Mouse (Mus musculus): ENCODE results near the gene Tmem52.
A peak's percentile ranks its signal among the peaks of the same experiment; 100 is the strongest.
"Not testable (repeated sequence)": the region's sequence is repeated elsewhere in the genome, so short reads cannot be mapped to it uniquely, and the experiment has no call there.

Gene Tmem52

DNA sequence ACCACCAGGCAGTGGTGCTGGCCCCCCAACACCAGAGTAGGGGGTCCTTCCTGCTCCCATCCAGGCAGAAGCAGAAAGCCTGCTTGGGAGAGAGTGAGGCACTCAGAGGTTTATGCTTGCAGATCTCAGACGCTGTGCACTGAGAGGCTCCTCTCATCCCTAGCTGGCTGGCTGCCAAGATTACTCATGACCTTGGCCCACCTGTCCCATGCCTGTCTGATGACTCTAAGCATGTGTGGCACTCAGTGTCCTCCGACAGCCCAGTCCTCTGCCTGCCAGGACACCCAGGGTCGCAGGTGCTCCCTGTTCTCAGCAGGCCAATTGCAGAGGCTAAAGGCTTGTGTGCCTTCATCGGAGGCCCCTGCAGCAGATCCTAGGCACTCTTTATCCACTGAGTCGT is 4.4 kb downstream of the Tmem52 start:
- no peak for DNase-seq

DNA sequence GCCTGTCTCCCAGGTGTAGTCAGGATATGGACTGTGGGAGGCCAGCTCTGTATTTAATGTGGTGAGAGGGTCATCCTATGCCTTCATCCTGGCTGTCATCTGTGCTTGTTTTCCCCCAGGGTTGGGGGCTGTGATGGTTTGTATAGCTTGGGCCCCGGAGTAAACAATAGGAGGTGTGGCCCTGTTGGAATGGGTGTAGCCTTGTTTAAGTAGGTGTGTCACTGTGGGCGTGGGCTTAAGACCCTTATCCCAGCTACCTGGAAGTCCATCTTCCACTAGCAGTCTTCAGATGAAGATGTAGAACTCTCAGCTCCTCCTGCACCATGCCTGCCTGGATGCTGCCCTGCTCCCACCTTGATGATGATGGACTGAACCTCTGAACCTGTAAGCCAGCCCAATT is 4.9 kb downstream of the Tmem52 start:
- not testable (repeated sequence) for DNase-seq

DNA sequence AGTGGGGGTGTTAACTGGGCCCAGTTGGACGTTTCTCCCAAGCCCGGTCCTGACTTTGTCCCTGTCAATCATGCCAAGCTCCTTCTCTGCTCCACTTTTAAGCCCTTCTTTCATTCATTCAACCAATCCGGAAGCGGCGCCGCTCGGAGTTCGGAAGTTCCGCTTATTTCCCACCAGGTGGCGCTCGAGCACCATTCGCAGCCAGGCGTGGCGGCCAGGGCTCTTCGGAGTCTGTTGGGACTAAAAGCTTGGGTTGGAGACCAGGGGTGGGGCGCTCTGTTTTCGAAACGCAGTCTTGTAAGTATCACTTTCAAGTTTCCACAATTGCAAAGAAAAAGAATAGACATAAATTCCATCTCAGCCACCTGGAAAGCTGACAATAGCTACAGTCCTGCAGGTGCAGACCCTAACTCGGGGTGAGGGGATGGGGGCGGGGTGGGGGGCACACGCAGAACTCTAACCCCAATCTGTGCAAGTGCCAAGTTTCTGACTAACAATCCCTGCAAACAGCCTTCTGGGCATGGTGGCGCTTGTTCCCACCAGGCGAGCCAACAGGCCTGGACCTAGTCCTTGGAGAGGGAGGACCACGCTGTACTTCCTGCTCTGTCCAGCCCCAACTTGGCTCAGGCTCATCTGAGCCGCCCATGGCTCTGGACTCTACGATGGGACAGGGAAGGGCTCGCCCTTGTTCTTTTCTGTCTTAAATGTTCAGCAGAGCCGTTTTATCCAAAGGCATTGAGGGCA is 12.6 kb downstream of the Tmem52 start:
- peak; percentile 77 for DNase-seq

DNA sequence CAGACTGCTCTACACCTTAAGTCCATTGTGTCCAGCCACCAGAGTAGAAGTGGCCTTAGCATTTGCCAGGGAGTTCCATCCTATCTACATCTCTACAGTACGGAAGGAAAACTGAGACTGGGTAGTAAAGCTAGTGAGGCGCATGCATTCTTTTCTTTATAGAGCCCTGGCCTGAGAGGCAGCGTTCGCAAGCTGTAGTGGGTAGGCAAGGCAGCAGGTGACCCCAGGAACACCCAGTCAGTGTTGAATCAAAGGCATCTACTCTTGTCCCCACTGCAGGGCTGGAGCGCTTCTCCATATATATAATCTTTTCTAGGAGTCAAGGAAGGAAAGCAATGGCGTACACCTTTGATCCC is 13.2 kb downstream of the Tmem52 start:
- DNase-seq = no peak

- no peak for DNase-seq
These were observed 14.0 kb downstream of the Tmem52 start for GRCm38 (mm10) chr4:155482733-155483540.

DNA sequence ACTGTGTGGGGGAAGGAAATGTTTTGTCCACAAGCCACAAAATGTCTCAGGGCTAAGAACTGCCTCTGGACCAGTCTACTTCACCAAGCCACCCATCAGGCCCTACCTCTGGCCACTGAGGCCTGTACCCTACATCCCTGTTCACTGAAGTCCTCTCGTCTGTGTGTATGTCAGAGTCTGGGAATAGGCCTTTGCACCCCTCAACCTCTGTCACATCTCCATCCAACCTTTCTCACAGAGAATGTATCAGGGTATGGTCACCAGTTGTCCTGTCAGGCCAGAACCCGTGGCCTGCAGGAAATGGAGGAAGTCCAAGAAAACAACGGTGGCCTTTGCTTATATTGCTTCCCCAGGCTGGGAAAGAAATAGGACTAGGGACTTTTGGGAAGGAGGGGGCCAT is 16.6 kb downstream of the Tmem52 start:
- no peak for DNase-seq

GRCm38 (mm10) chr4:155487746-155488145 is 18.8 kb downstream of the Tmem52 start:
- DNase-seq = no peak

- peak; percentile 91 for DNase-seq
These were observed 19.5 kb downstream of the Tmem52 start for GRCm38 (mm10) chr4:155488232-155489025.

- no peak for DNase-seq
These were observed 20.4 kb downstream of the Tmem52 start for GRCm38 (mm10) chr4:155489101-155489970.

DNA sequence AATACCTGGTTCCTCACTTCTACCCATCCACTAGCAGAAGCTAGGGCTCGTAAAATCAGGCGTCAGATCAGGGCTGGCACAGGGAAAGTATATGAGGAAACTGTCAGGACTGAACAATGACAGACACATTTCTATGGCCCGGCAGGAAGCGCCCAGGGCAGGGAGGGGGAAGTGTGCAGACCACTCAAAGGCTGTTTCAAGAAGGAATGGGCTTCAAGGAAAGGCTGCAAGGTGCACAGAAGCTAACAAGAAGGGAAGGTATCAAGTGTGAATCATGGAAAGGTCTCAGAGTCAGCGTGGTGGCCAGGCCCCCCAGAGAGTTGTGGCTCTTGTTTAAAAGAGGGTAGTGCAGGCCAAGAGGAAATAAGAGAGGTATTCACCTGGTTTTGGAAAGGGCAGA is 21.5 kb downstream of the Tmem52 start:
- DNase-seq = no peak

GRCm38 (mm10) chr4:155490990-155491504 is 22.1 kb downstream of the Tmem52 start, which contains the start of gene Gnb1:
Gnb1 (plus strand) TSS chr4:155491361.
- DNase-seq = peak; percentile 92

GRCm38 (mm10) chr4:155491529-155492130 is 22.7 kb downstream of the Tmem52 start:
- DNase-seq = no peak

DNA sequence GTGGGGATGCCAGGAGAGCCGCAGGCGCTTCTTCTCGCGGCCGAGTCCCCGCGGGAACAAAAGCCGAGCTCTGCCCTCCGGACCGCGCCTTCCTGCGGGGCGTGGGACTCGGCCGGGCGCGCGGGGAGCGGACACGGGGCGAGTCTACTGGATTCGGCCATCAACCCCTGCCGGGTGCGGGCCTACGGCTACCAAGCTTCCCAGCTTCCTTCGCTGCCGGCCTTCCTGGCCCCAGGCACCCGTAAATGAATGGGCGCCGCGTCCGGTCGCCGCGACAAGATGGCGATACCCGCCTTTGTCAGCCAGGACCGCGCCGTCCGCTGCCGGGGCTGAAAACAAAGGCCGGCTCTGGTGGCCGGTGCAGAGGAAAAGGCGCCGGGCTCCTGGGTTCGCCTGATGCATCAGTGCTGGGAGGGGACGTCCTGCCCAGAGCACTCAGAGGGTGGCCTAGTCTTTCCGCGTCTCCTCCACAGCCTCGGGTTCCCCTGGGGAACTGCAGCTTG is 23.3 kb downstream of the Tmem52 start:
- peak; percentile 46 for DNase-seq

- no peak for DNase-seq
These were observed 26.0 kb downstream of the Tmem52 start for GRCm38 (mm10) chr4:155494891-155495290.

DNA sequence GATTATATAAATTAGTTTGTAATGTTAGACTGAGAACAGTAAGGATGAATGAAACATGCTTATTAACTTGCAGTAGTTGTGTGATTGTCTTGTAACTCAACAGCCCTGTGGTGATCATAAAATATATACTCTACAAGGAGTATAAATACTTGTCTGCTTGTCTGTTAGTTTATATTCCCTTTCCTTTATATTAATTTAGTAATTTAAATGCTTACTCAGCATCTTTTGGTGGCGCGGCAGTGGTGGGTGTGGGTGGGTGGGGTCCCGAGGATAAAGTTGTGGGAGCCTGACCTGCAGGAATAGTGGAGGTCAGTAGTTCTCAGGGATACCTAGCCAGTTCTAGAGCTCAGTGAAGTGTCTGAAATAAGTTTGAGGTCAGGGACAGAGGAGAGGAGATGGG is 29.0 kb downstream of the Tmem52 start:
- no peak for DNase-seq

GRCm38 (mm10) chr4:155501126-155501525 is 32.2 kb downstream of the Tmem52 start:
- DNase-seq = no peak

GRCm38 (mm10) chr4:155505067-155505466 is 36.2 kb downstream of the Tmem52 start:
- DNase-seq = no peak

GRCm38 (mm10) chr4:155505671-155506295 is 36.9 kb downstream of the Tmem52 start:
- DNase-seq = no peak

- no peak for DNase-seq
These were observed 39.7 kb downstream of the Tmem52 start for GRCm38 (mm10) chr4:155508614-155509013.

DNA sequence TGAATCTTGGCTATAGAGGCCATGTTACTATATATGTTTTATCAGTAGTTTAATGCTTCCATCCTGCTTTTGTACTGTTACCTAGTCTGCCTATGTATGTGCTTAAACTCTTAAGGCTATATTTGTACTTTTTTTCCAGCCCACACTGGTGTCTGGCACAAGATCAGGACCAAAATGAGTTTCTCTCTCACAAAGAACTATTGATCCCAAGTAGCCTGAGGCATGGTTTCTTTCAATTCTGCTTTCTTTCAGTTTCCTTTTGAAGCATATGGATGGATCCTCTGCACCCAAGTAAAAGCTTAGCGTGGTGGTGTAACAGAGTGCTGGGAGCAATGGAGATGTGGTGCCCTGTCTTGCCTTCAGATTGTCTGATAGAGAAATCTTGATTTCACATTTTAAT is 42.1 kb downstream of the Tmem52 start:
- no peak for DNase-seq

- no peak for DNase-seq
These were observed 45.9 kb downstream of the Tmem52 start for GRCm38 (mm10) chr4:155514810-155515209.

Measured in kidney, adult 9 months (tissue).